1 mouse cellular context compared by ENCODE assay signal in genomic region chr11:49625863-49626262, GRCm38 (mm10).
TF ChIP-seq lines count a peak whose summit lies in the region.

No protein-coding gene starts in this region.

TF ChIP-seq in CH12.LX, 34 proteins besides CTCF, POLR2A, EP300 and RAD21:
- TF ChIP-seq ZKSCAN1 (IDR thresholded peaks at IDR 0.05; ENCODE audit: borderline replicate concordance, low read depth, low read length), result no peak
- no peak for TF ChIP-seq MAZ (IDR thresholded peaks at IDR 0.05; ENCODE audit: low read depth, low read length)
- TF ChIP-seq JUND (conservative IDR thresholded peaks at IDR 0.05; ENCODE audit: low read depth, low read length), result no peak
- no peak for TF ChIP-seq KAT2A (IDR thresholded peaks at IDR 0.05; ENCODE audit: insufficient replicate concordance, low read length)
- TF ChIP-seq USF1 (IDR thresholded peaks at IDR 0.05; ENCODE audit: low read depth, low read length), result no peak
- TF ChIP-seq TCF12 (IDR thresholded peaks at IDR 0.05; ENCODE audit: low read depth, low read length), result no peak
- no peak for TF ChIP-seq ZC3H11A (IDR thresholded peaks at IDR 0.05; ENCODE audit: low read depth, low read length)
- no peak for TF ChIP-seq ELF1 (IDR thresholded peaks at IDR 0.05; ENCODE audit: low read depth, low read length)
- TF ChIP-seq SIN3A (IDR thresholded peaks at IDR 0.05; ENCODE audit: low read length), result no peak
- no peak for TF ChIP-seq JUN (IDR thresholded peaks at IDR 0.05; ENCODE audit: insufficient read depth, low read depth, low read length)
- no peak for TF ChIP-seq TBP (conservative IDR thresholded peaks at IDR 0.05; ENCODE audit: low read depth, low read length)
- TF ChIP-seq BHLHE40 (IDR thresholded peaks at IDR 0.05; ENCODE audit: low read depth, low read length), result no peak
- no peak for TF ChIP-seq MAX (IDR thresholded peaks at IDR 0.05; ENCODE audit: low read length)
- TF ChIP-seq UBTF (IDR thresholded peaks at IDR 0.05; ENCODE audit: low read depth, low read length), result no peak
- TF ChIP-seq MAFK (IDR thresholded peaks at IDR 0.05; ENCODE audit: insufficient replicate concordance, low read length), result no peak
- no peak for TF ChIP-seq IRF4 (IDR thresholded peaks at IDR 0.05; ENCODE audit: low read depth, low read length)
- no peak for TF ChIP-seq E2F4 (IDR thresholded peaks at IDR 0.05; ENCODE audit: insufficient replicate concordance, low read depth, low read length)
- no peak for TF ChIP-seq ZNF384 (IDR thresholded peaks at IDR 0.05; ENCODE audit: low read depth, low read length)
